Mouse (Mus musculus): ENCODE results near the gene Mettl7a2. TPM values are rescaled to one million over a fixed set of nuclear protein-coding genes. Genes with fewer than 3 reads are reported as not detected.

Mettl7a2 gene
- total RNA-seq, 2 experiments from 2014 or later: not detected

DNA sequence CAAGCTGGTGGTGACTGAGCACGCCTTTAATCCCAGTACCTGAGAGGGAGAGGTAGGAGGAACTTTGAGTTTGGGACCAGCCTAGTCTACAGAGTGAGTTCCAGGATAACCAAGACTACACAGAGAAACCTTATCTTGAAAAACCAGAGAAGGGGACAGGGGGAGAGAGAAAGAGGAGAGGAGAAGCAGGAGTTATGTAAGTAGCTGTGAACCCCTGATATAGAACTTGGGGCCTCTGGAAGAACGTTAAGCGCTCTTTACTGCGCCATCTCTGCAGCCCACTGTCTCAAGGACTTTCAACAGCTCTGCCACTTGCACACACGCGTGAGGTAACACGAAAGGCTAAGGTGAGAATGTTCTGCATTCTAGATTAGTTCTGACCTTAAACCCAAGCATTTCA lies 38.6 kb downstream of the Mettl7a2 start:
- no peak for ATAC-seq (ENCODE audit: poor library complexity, severe bottlenecking)

DNA sequence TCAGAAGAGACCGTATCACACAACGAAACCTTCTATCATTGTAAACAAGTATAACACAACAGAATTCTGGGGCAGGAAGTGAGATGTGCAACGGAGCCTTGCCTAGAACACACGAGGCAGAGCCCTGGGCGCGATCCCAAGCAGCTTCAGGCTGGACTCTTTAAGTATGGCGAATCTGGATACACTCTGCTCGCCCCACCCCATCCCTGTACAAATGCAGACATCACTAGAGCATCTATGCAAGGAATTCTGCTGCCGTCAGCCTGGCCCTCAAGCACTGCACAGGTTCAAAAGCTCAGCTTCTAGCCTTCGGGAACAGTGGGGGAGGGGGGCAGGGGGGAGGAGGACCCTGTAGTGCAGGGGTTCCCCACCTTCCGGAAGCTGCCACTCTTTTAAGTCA lies 40.0 kb downstream of the Mettl7a2 start:
- no peak for ATAC-seq (ENCODE audit: poor library complexity, severe bottlenecking)

DNA sequence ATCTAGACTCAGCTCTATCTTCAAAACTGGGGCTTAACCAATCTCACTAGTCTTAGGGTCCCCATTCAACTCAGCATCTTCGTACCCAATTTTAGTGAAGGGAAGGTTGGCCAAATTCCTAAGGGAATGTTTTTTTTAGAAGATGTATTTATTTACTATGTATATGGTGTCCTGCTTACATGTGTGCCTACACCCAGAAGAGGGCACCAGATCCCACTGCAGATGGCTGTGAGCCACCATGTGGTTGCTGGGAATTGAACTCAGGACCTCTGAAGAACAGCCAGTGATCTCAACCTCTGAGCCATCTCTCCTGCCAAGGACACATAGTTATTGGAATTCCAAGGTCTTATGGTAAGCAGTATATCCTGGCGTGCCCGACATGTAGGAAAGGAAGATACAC lies 42.6 kb downstream of the Mettl7a2 start:
- ATAC-seq (ENCODE audit: poor library complexity, severe bottlenecking): no peak

DNA sequence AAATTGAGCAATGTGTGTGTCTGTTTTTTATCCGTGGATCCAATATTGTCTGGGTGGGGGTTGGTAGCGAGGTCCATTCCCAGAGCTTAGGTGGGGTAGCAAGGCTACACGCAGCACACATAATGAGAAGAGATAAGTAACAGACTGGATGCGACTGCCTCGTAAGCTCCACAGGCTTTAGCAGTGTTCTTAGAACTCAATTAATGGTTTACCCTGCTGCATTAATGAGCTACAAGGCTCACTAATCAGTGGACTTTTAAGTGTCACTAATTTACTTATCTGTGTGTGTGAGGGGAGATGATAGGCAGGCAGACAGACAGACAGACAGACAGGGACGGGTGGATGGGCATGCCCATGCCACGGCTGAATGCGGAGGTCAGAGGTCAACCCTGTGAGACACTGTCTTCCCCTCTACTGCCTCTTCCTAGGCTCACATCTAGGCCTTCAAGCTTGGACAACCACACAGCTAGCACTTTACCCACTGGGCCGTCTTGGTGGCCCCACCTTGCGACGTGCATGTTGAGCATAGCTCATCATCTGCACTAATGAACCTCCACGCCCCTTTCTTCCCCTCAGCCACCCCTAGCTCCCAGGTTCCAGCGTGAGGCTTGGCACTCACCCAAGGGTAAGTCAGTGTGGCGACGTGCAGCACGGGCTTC lies 47.7 kb downstream of the Mettl7a2 start:
- ATAC-seq (ENCODE audit: poor library complexity, severe bottlenecking): no peak

DNA sequence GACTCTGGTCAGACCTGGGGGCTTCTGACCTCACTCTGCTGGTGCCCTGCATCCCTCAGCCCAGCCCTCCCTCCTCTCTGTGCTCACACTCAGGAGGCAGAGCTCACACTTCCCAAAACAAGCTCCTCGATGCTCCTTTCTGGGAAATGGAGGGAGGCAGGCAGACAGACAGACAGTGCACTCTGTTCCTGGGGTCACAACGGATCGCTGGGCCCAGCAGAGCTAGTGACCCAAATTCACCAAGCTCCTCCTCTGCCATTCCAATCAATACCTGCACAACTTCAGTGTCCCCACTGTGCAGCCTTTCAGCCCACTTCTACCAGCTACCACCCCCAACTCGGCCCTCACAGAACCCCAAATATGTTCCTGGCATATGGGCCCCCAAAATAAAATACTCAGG lies 48.8 kb downstream of the Mettl7a2 start:
- no peak for ATAC-seq (ENCODE audit: poor library complexity, severe bottlenecking)

DNA sequence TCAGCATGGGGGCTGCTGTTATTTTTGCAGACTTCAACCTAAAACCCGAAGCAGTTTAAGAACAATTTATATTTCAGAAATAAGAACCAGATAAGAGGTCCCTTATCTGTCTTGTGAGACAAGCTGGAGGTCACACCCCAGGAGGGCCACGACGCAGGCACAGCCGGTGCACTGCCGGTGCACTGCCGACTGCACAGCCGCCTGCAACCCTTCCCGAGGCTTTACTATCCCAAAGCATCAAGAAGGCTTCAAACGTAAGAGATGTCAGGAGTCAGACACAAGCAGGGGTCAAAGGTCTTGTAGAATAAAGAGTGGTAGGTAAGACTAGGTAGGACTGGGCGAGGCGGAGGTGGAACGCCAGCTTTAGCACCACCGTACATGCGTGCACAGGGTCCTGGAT lies 49.3 kb downstream of the Mettl7a2 start:
- ATAC-seq (ENCODE audit: poor library complexity, severe bottlenecking): no peak

DNA sequence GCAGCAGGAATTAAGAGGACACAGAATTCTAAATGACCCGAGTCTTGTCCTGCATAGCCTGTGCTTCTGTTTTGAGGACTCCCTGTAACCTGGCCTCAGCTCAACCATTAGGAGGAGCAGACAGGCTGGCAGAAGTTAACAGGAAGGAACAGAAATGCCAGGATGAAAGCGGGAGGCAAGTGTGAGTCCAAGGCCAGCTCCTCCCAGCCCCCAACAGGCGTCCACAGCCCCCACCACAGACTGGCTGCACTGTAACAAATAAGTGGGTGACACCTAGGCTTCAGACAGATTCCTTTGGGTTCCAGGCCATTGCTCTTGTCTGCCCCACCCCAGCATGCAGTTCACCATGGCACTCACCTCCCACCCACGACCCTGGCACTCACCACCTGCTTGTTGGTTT lies 49.8 kb downstream of the Mettl7a2 start:
- no peak for ATAC-seq (ENCODE audit: poor library complexity, severe bottlenecking)

DNA sequence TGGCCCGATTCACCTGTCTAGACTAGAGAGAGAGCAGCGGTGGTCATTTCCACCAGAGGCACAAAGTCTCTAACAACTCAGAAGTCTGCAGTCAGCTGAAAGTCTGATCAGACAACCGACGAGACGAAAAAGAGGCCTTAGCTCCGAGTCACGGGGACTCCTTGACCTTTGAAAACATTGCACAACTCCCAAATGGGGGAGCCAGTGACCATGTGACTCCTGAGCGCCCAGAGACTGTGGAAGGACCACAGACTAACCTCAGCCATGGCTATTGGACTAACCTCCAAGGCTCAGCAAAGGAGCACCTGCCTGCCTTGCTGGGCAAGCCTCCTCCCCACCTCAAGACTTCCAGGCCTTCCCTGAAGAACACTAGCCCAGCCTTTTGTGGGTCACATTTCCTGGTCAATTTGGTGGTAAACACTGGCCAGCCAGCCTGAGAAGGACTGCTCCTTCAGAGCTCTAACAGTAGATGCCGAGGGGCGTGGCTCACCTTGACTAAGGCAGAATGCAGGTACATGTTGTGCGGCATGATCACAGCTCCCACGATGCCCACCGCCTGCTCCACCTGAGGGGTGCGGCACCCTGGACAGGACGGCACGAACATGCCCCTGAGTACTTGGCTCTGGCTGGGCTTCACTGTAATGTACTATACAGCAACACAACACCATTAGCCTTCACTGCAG lies 50.5 kb downstream of the Mettl7a2 start:
- ATAC-seq (ENCODE audit: poor library complexity, severe bottlenecking): no peak

DNA sequence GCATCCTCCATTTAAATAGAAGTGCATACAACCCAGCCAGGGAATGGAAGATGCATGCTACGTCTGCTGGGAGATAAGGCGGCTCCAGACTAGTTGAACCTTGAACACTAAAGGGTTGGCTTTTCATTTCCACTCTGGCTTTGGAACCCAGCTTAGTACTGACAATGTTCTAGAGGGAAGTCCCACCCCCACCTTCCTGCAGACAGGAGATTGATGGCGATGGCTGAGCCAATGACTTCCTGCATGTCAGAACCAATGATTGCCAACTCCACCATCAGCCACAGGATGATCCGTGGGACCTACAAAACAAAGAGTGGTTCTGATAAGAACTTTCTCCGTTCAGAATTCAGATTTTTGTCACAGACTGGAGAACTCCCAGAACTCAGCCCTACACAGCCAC lies 53.1 kb downstream of the Mettl7a2 start:
- no peak for ATAC-seq (ENCODE audit: poor library complexity, severe bottlenecking)

DNA sequence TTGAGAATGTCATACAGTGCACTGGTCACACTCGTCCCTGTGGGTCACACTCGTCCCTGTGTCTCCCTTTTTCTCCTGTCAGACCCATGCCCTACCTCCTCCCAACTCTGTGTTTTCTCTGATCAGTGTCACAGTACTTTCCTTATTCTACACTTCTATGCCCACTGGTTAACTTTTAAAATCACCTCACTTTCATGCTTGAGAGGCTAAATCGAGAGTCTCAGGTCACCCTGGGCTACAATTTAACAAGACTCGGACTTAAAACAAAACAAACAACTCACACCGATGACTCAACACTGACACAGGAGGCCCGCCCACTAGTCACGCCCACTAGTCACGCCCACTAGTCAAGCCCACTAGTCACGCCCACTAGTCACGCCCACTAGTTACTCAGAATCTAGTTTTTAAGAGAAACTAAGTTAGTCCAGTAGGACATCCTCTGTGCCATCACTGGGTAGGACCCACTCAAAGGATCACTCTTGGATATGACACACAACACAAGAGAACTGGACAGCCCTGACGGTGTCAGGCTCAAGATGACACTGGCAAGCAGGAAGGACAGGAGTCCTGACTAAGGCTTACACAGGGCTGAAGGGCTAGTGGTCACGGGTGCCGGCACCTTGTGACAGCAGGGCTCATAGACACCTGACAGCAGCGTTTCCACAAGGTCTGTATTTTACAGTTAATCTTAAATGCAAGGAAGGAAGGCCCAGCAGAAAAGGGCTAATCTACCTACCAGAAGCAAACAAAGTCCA lies 58.1 kb downstream of the Mettl7a2 start:
- peak; percentile 88 for ATAC-seq (ENCODE audit: poor library complexity, severe bottlenecking)

Other genes starting within 250 kb of the Mettl7a2 start
- 77.0 and 100 TPM in 2 replicates for gene Atf1, start 125.4 kb upstream of the Mettl7a2 start, total RNA-seq (2015)
- gene Atf1, start 125.4 kb upstream of the Mettl7a2 start, total RNA-seq (2017): 52.8 and 95.7 TPM in 2 replicates
- gene Tmprss12, start 72.4 kb upstream of the Mettl7a2 start, total RNA-seq (2015): not detected in 2 replicates
- gene Tmprss12, start 72.4 kb upstream of the Mettl7a2 start, total RNA-seq (2017): not detected in 2 replicates
- gene Mettl7a1, start 49.1 kb upstream of the Mettl7a2 start, total RNA-seq (2015): 21.4 and 25.2 TPM in 2 replicates
- gene Mettl7a1, start 49.1 kb upstream of the Mettl7a2 start, total RNA-seq (2017): 59.4 and 64.4 TPM in 2 replicates
- gene Mettl7a3, start 18.3 kb upstream of the Mettl7a2 start, total RNA-seq (2015): not detected in 2 replicates
- not detected in 2 replicates for gene Mettl7a3, start 18.3 kb upstream of the Mettl7a2 start, total RNA-seq (2017)
- not detected in 2 replicates for gene Methig1, start 51 bp upstream of the Mettl7a2 start, total RNA-seq (2015)
- gene Methig1, start 51 bp upstream of the Mettl7a2 start, total RNA-seq (2017): not detected in 2 replicates
- not detected in 2 replicates for gene Higd1c, start 11.3 kb downstream of the Mettl7a2 start, total RNA-seq (2015)
- not detected in 2 replicates for gene Higd1c, start 11.3 kb downstream of the Mettl7a2 start, total RNA-seq (2017)
- gene Gm5475, start 68.9 kb downstream of the Mettl7a2 start, total RNA-seq (2015): not detected in 2 replicates
- not detected in 2 replicates for gene Gm5475, start 68.9 kb downstream of the Mettl7a2 start, total RNA-seq (2017)
- gene Slc11a2, start 71.9 kb downstream of the Mettl7a2 start, total RNA-seq (2015): 5.0 and 5.3 TPM in 2 replicates
- gene Slc11a2, start 71.9 kb downstream of the Mettl7a2 start, total RNA-seq (2017): 3.1 and 6.0 TPM in 2 replicates
- 15.2 and 17.2 TPM in 2 replicates for gene Letmd1, start 115.8 kb downstream of the Mettl7a2 start, total RNA-seq (2015)
- gene Letmd1, start 115.8 kb downstream of the Mettl7a2 start, total RNA-seq (2017): 8.8 and 15.5 TPM in 2 replicates
- 0.65 and 1.2 TPM in 2 replicates for gene Csrnp2, start 142.3 kb downstream of the Mettl7a2 start, total RNA-seq (2015)
- gene Csrnp2, start 142.3 kb downstream of the Mettl7a2 start, total RNA-seq (2017): 0.70 and 0.81 TPM in 2 replicates
- 1.2 and 2.0 TPM in 2 replicates for gene Tfcp2, start 198.8 kb downstream of the Mettl7a2 start, total RNA-seq (2015)
- gene Tfcp2, start 198.8 kb downstream of the Mettl7a2 start, total RNA-seq (2017): 3.8 and 4.0 TPM in 2 replicates
- gene Pou6f1, start 246.8 kb downstream of the Mettl7a2 start, total RNA-seq (2015): 1.0 and 1.1 TPM in 2 replicates
- gene Pou6f1, start 246.8 kb downstream of the Mettl7a2 start, total RNA-seq (2017): 0.37 and 0.73 TPM in 2 replicates